Mouse (Mus musculus): ENCODE data around the gene Gpr183. TPM values are rescaled to one million over a fixed set of nuclear protein-coding genes. Genes with fewer than 3 reads are reported as not detected.

The Gpr183 gene
- polyA plus RNA-seq, 1 experiment from 2014 or later, result 3.9 TPM

GRCm38 (mm10) chr14:121962128-121962890 lies 2.7 kb downstream of the Gpr183 start:
- no peak overlapping the region for H3K4me2 ChIP-seq
- peaks cover 8% of the 10 kb centered on the region; the same call in 1 of the 2 replicates for H3K4me1 ChIP-seq
- no peak overlapping the region for H3K9ac ChIP-seq
- WGBS, result 63% methylated on average over 14 of the region's 14 CpGs
- H3K27ac ChIP-seq, result peak overlapping the region; percentile 30; the same call in 1 of the 2 replicates
- H3K36me3 ChIP-seq, result no peaks in the 10 kb centered on the region
- no peaks in the 10 kb centered on the region for H3K9me3 ChIP-seq
- no peak for ATAC-seq (ENCODE audit: insufficient number of reproducible peaks, low FRiP score, low TSS enrichment, low read depth)
- H3K4me3 ChIP-seq, result no peak overlapping the region
- H3K27me3 ChIP-seq, result no peaks in the 10 kb centered on the region

- Histone ChIP-seq H3K4me2 (no peak overlapping the region), H3K27ac (peak overlapping the region; percentile 30; the same call in 1 of the 2 replicates), H3K4me1 (peaks cover 8% of the 10 kb centered on the region; the same call in 1 of the 2 replicates), H3K9me3 (no peaks in the 10 kb centered on the region), H3K9ac (no peak overlapping the region), H3K36me3 (no peaks in the 10 kb centered on the region), H3K27me3 (no peaks in the 10 kb centered on the region), H3K4me3 (no peak overlapping the region)
- 75% methylated on average over 12 of the region's 12 CpGs for WGBS
- no peak for ATAC-seq (ENCODE audit: insufficient number of reproducible peaks, low FRiP score, low TSS enrichment, low read depth)
Measured at GRCm38 (mm10) chr14:121961496-121962127, 3.4 kb downstream of the Gpr183 start.

GRCm38 (mm10) chr14:121960997-121961396 lies 4.0 kb downstream of the Gpr183 start:
- no peak overlapping the region for H3K27ac ChIP-seq
- H3K9me3 ChIP-seq, result no peaks in the 10 kb centered on the region
- no peaks in the 10 kb centered on the region for H3K27me3 ChIP-seq
- no peak overlapping the region for H3K4me3 ChIP-seq
- peaks cover 8% of the 10 kb centered on the region; the same call in 1 of the 2 replicates for H3K4me1 ChIP-seq
- no peak overlapping the region for H3K4me2 ChIP-seq
- no peak overlapping the region for H3K9ac ChIP-seq
- no peak for ATAC-seq (ENCODE audit: insufficient number of reproducible peaks, low FRiP score, low TSS enrichment, low read depth)
- WGBS, result 76% methylated on average over 6 of the region's 6 CpGs
- H3K36me3 ChIP-seq, result no peaks in the 10 kb centered on the region

- Histone ChIP-seq H3K4me3 (no peak overlapping the region), H3K4me1 (peaks cover 8% of the 10 kb centered on the region; the same call in 1 of the 2 replicates), H3K36me3 (no peaks in the 10 kb centered on the region), H3K9me3 (no peaks in the 10 kb centered on the region), H3K4me2 (no peak overlapping the region), H3K27ac (no peak overlapping the region), H3K9ac (no peak overlapping the region), H3K27me3 (no peaks in the 10 kb centered on the region)
- ATAC-seq (ENCODE audit: insufficient number of reproducible peaks, low FRiP score, low TSS enrichment, low read depth), result no peak
- WGBS, result 90% methylated on average over 2 of the region's 2 CpGs
Measured at GRCm38 (mm10) chr14:121960531-121960930, 4.5 kb downstream of the Gpr183 start.

GRCm38 (mm10) chr14:121960031-121960430 lies 5.0 kb downstream of the Gpr183 start:
- Histone ChIP-seq H3K36me3 (no peaks in the 10 kb centered on the region), H3K4me2 (no peak overlapping the region), H3K4me3 (no peak overlapping the region), H3K9me3 (no peaks in the 10 kb centered on the region), H3K27ac (no peak overlapping the region), H3K9ac (no peak overlapping the region), H3K4me1 (peaks cover 8% of the 10 kb centered on the region; the same call in 1 of the 2 replicates), H3K27me3 (no peaks in the 10 kb centered on the region)
- no peak for ATAC-seq (ENCODE audit: insufficient number of reproducible peaks, low FRiP score, low TSS enrichment, low read depth)
- 81% methylated on average over 4 of the region's 4 CpGs for WGBS

GRCm38 (mm10) chr14:121959538-121959980 lies 5.4 kb downstream of the Gpr183 start:
- no peak overlapping the region for H3K4me2 ChIP-seq
- H3K4me3 ChIP-seq, result no peak overlapping the region
- no peak overlapping the region for H3K9ac ChIP-seq
- 93% methylated on average over 3 of the region's 3 CpGs for WGBS
- H3K27ac ChIP-seq, result no peak overlapping the region
- 0 out of 2 replicates have a peak, but pooled peaks cover 2% of the 10 kb centered on the region for H3K36me3 ChIP-seq
- ATAC-seq (ENCODE audit: insufficient number of reproducible peaks, low FRiP score, low TSS enrichment, low read depth), result no peak
- no peaks in the 10 kb centered on the region for H3K9me3 ChIP-seq
- peaks cover 11% of the 10 kb centered on the region; the same call in 1 of the 2 replicates for H3K4me1 ChIP-seq
- H3K27me3 ChIP-seq, result no peaks in the 10 kb centered on the region

GRCm38 (mm10) chr14:121958751-121959537 lies 6.1 kb downstream of the Gpr183 start:
- 47% methylated on average over 10 of the region's 10 CpGs for WGBS
- H3K4me2 ChIP-seq, result no peak overlapping the region
- no peak for ATAC-seq (ENCODE audit: insufficient number of reproducible peaks, low FRiP score, low TSS enrichment, low read depth)
- H3K9me3 ChIP-seq, result no peaks in the 10 kb centered on the region
- no peak overlapping the region for H3K9ac ChIP-seq
- peaks cover 11% of the 10 kb centered on the region; the same call in 1 of the 2 replicates for H3K4me1 ChIP-seq
- 0 out of 2 replicates have a peak, but pooled peaks cover 8% of the 10 kb centered on the region for H3K36me3 ChIP-seq
- H3K27me3 ChIP-seq, result no peaks in the 10 kb centered on the region
- no peak overlapping the region for H3K4me3 ChIP-seq
- H3K27ac ChIP-seq, result no peak overlapping the region

GRCm38 (mm10) chr14:121958041-121958750 lies 6.8 kb downstream of the Gpr183 start:
- H3K9ac ChIP-seq, result no peak overlapping the region
- H3K4me1 ChIP-seq, result peaks cover 11% of the 10 kb centered on the region; the same call in 1 of the 2 replicates
- 65% methylated on average over 3 of the region's 3 CpGs for WGBS
- no peak for ATAC-seq (ENCODE audit: insufficient number of reproducible peaks, low FRiP score, low TSS enrichment, low read depth)
- 0 out of 2 replicates have a peak, but pooled peaks cover 8% of the 10 kb centered on the region for H3K36me3 ChIP-seq
- H3K27me3 ChIP-seq, result no peaks in the 10 kb centered on the region
- H3K4me3 ChIP-seq, result no peak overlapping the region
- H3K27ac ChIP-seq, result no peak overlapping the region
- no peak overlapping the region for H3K4me2 ChIP-seq
- H3K9me3 ChIP-seq, result no peaks in the 10 kb centered on the region

- Histone ChIP-seq H3K27ac (no peak overlapping the region), H3K9ac (no peak overlapping the region), H3K4me1 (peaks cover 11% of the 10 kb centered on the region; the same call in 1 of the 2 replicates), H3K27me3 (no peaks in the 10 kb centered on the region), H3K4me3 (no peak overlapping the region), H3K4me2 (no peak overlapping the region), H3K9me3 (no peaks in the 10 kb centered on the region), H3K36me3 (0 out of 2 replicates have a peak, but pooled peaks cover 8% of the 10 kb centered on the region)
- no peak for ATAC-seq (ENCODE audit: insufficient number of reproducible peaks, low FRiP score, low TSS enrichment, low read depth)
- WGBS, result 88% methylated on average over 10 of the region's 10 CpGs
Measured at GRCm38 (mm10) chr14:121957176-121957871, 7.7 kb downstream of the Gpr183 start.

GRCm38 (mm10) chr14:121956291-121956690 lies 8.7 kb downstream of the Gpr183 start:
- Histone ChIP-seq H3K27me3 (no peaks in the 10 kb centered on the region), H3K4me2 (no peak overlapping the region), H3K4me1 (peaks cover 7% of the 10 kb centered on the region; the same call in 1 of the 2 replicates), H3K9me3 (no peaks in the 10 kb centered on the region), H3K4me3 (no peak overlapping the region), H3K36me3 (0 out of 2 replicates have a peak, but pooled peaks cover 8% of the 10 kb centered on the region), H3K27ac (no peak overlapping the region), H3K9ac (no peak overlapping the region)
- WGBS, result 89% methylated on average over 5 of the region's 5 CpGs
- ATAC-seq (ENCODE audit: insufficient number of reproducible peaks, low FRiP score, low TSS enrichment, low read depth), result no peak
